Mouse (Mus musculus) stomach, embryonic 14.5 days (tissue): ENCODE results near the gene Slamf6. TPM values are rescaled to one million over a fixed set of nuclear protein-coding genes. Genes with fewer than 3 reads are reported as not detected.
"Not testable (repeated sequence)": the region's sequence is repeated elsewhere in the genome, so short reads cannot be mapped to it uniquely, and the experiment has no call there.

ENCODE experiments used
- ATAC-seq: fragments of 200-750 bp; cut with Nextera tagmentation; 2 replicates; pipeline ENCODE4 v1.8.0; 2017; ENCODE audit warnings: low read depth, moderate TSS enrichment; ENCODE audit not compliant: insufficient number of reproducible peaks, insufficient read depth, low FRiP score
- H3K27ac ChIP-seq: fragments of 300-500 bp; sonication (generic); 2 replicates; pipeline ENCODE4 v1.5.1; 2014; ENCODE audit warnings: mild to moderate bottlenecking, low read length, moderate library complexity, mixed read lengths
- H3K27me3 ChIP-seq: fragments of 300-500 bp; sonication (generic); 2 replicates; pipeline ENCODE4 v1.6.1; 2014; ENCODE audit warnings: low read length, control low read depth, mixed read lengths; ENCODE audit not compliant: control insufficient read depth, insufficient read depth
- H3K36me3 ChIP-seq: fragments of 300-500 bp; sonication (generic); 2 replicates; pipeline ENCODE4 v1.6.1; 2014; ENCODE audit warnings: mild to moderate bottlenecking, control low read depth, low read length, moderate library complexity, mixed read lengths; ENCODE audit not compliant: control insufficient read depth, insufficient read depth
- H3K4me1 ChIP-seq: fragments of 300-500 bp; sonication (generic); 2 replicates; pipeline ENCODE4 v1.6.1; 2014; ENCODE audit warnings: low read length, control low read depth, mixed read lengths; ENCODE audit not compliant: control insufficient read depth, insufficient read depth
- H3K4me2 ChIP-seq: fragments of 300-500 bp; sonication (generic); replicated peaks from 2 replicates; pipeline ENCODE4 v1.6.1; 2014; ENCODE audit warnings: low read depth, low read length, control low read depth
- H3K4me3 ChIP-seq: fragments of 300-500 bp; sonication (generic); 2 replicates; pipeline ENCODE4 v1.5.1; 2014; ENCODE audit warnings: low read depth, low read length, control low read depth
- H3K9ac ChIP-seq: fragments of 300-500 bp; sonication (generic); replicated peaks from 2 replicates; pipeline ENCODE4 v1.6.1; 2014; ENCODE audit warnings: low read depth, mild to moderate bottlenecking, control low read depth, low read length, moderate library complexity, mixed read lengths
- H3K9me3 ChIP-seq: fragments of 300-500 bp; sonication (generic); 2 replicates; pipeline ENCODE4 v1.6.1; 2016; ENCODE audit warnings: low read depth, low read length, control low read depth; ENCODE audit not compliant: control insufficient read depth
- whole genome bisulfite sequencing: fragments of 180-500 bp; shearing (Covaris S2); extraction: QIAGEN DNeasy Blood & Tissue Kit; methylation state at CpG from one replicate; pipeline ENCODE4 v1.1.7; 2014; 5-methylcytosine and 5-hydroxymethylcytosine counted together
- polyA plus RNA-seq: library from polyadenylated mRNA; unstranded; fragments of >200 nt; fragmentation: Nextera tagmentation; extraction: Ambion mirVana; gene quantifications from 2 replicates; pipeline ENCODE4 v1.2.1, GENCODE M21; 2014

Slamf6 gene
- polyA plus RNA-seq: 0.17 TPM in 1 of 2 replicates, not detected in the other

GRCm38 (mm10) chr1:171917305-171918039 lies at the start of gene Slamf6:
Slamf6 (plus strand) TSS chr1:171917515.
- ATAC-seq: no peak
- Histone ChIP-seq H3K27me3 (no peaks in the 10 kb centered on the region), H3K9ac (no peak within 1 kb of the TSS), H3K4me3 (no peak within 1 kb of the TSS), H3K9me3 (no peaks in the 10 kb centered on the region), H3K4me2 (no peak within 1 kb of the TSS), H3K36me3 (no peaks in the 10 kb centered on the region), H3K4me1 (no peaks in the 10 kb centered on the region), H3K27ac (no peak within 1 kb of the TSS)
- 77% methylated on average over 14 of the region's 14 CpGs for WGBS

DNA sequence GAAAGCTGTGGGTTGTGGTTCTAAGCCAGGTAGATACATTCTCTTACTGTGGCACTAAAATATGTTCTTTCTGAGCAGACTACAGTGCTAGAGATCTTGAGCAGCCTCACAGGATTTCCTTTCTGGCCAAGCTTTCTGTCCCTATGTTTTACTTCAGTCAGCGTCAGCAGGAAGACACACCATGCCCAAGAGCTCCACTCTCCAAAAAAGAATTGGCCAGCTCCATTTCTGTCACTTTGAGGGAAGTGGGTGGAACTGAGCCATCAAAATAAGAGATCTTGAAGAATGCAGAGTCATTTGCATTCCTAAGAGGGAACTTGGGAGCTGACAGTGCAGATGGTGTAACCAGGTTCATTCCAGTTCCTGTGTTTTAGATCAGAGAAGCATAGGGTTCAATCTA lies 30.3 kb upstream of the Slamf6 start:
- no peaks in the 10 kb centered on the region for H3K36me3 ChIP-seq
- H3K4me1 ChIP-seq: no peaks in the 10 kb centered on the region
- no peak overlapping the region for H3K4me3 ChIP-seq
- no peaks in the 10 kb centered on the region for H3K9me3 ChIP-seq
- H3K27me3 ChIP-seq: no peaks in the 10 kb centered on the region
- H3K4me2 ChIP-seq: no peak overlapping the region
- no peak for ATAC-seq
- WGBS: 91% methylated on average over 1 of the region's 1 CpGs
- H3K9ac ChIP-seq: no peak overlapping the region
- H3K27ac ChIP-seq: no peak overlapping the region

DNA sequence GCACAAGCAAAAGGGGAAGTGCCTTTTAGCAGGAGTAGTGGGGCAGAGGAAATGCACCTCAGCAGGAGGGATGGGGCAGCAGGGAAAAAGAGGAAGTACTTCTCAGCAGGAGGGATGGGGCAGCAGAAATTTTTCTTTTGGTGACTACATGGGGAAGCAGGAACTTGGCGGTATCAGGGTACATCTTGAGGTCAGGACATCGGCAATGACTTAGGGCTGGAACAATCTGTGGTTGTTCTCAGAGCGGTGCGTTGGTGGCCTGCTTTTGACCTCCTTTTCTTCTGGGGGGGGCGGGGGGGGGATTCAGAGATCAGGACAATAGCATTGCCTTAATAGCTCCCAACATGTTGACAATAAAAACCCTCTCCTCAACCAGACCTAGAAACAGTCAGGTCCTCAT lies 22.0 kb upstream of the Slamf6 start, which contains the start of gene Gm10521:
Gene Gm10521 (plus strand): TSS at position 301 of the 400 bp plus-strand sequence.
- not testable (repeated sequence) for H3K4me3 ChIP-seq, H3K27me3 ChIP-seq, H3K9ac ChIP-seq, H3K36me3 ChIP-seq, ATAC-seq, H3K27ac ChIP-seq, H3K4me2 ChIP-seq, H3K4me1 ChIP-seq, H3K9me3 ChIP-seq
- 90% methylated on average over 5 of the region's 5 CpGs for WGBS

DNA sequence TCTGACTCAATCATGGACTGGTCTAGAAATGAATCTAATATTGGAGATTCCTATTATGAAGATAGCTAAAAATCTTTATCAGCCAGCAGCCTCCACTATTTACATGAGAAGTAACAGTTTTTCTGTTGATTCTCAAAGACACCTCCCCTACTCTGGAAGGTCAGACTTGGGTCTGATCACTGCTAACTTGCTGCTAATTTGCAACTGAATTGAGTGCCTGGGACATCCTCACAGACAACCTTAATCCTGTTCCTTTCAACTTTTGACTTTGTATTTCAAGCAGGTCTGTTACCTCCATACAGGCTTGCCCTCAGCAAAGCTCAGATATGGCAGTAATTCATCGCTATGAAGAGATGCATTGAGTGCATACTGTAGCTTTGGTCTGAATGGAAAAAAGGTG lies 13.3 kb upstream of the Slamf6 start:
- WGBS: 90% methylated on average over 1 of the region's 1 CpGs
- no peak overlapping the region for H3K27ac ChIP-seq
- H3K36me3 ChIP-seq: no peaks in the 10 kb centered on the region
- H3K9ac ChIP-seq: no peak overlapping the region
- H3K4me3 ChIP-seq: no peak overlapping the region
- no peaks in the 10 kb centered on the region for H3K9me3 ChIP-seq
- no peak overlapping the region for H3K4me2 ChIP-seq
- H3K27me3 ChIP-seq: no peaks in the 10 kb centered on the region
- no peaks in the 10 kb centered on the region for H3K4me1 ChIP-seq
- no peak for ATAC-seq

DNA sequence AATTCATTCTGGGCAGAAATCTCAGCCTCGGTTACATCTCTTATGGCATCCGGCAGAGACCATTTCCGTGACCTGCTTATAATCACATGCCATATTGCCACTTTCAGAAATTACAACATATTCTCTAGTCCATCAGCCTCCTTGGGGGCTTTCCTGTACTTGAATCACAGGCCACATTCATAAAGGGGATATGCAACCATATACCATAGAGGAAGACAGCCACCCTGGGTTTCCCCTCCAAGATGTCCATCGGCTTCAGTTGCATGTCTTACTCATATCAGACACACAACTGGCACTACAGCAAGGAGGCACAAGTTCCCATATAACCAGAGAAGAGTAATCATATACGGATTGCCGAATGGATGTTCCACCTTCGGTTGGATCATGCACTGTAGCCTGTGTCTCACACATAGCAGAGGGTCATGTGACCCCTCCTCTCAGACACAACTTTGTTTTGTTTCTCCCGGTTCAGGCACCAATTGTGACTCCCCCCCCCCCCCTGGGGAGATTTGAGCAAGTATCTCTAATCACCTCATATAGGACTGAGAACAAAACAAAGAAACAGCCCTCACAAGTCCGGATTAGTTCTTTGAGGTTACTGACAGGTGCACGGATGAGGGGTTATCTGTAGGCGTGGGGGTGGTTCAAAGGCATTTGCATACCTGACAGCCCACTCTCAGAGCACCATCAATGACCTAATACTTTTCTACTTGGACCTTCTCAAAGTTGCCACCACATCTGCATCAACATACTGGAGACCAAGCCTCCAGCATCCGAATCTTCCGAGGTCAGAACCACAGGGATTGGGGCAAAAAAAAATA lies 1.5 kb upstream of the Slamf6 start:
- H3K36me3 ChIP-seq: no peaks in the 10 kb centered on the region
- no peaks in the 10 kb centered on the region for H3K4me1 ChIP-seq
- no peak overlapping the region for H3K9ac ChIP-seq
- H3K4me2 ChIP-seq: no peak overlapping the region
- no peaks in the 10 kb centered on the region for H3K9me3 ChIP-seq
- H3K27me3 ChIP-seq: no peaks in the 10 kb centered on the region
- ATAC-seq: no peak
- WGBS: 81% methylated on average over 13 of the region's 13 CpGs
- H3K27ac ChIP-seq: no peak overlapping the region
- no peak overlapping the region for H3K4me3 ChIP-seq

GRCm38 (mm10) chr1:171918136-171918920 lies 1.0 kb downstream of the Slamf6 start:
- Histone ChIP-seq H3K4me3 (no peak overlapping the region), H3K4me2 (no peak overlapping the region), H3K36me3 (no peaks in the 10 kb centered on the region), H3K9me3 (no peaks in the 10 kb centered on the region), H3K27me3 (no peaks in the 10 kb centered on the region), H3K4me1 (no peaks in the 10 kb centered on the region), H3K9ac (no peak overlapping the region), H3K27ac (no peak overlapping the region)
- 71% methylated on average over 12 of the region's 12 CpGs for WGBS
- no peak for ATAC-seq

DNA sequence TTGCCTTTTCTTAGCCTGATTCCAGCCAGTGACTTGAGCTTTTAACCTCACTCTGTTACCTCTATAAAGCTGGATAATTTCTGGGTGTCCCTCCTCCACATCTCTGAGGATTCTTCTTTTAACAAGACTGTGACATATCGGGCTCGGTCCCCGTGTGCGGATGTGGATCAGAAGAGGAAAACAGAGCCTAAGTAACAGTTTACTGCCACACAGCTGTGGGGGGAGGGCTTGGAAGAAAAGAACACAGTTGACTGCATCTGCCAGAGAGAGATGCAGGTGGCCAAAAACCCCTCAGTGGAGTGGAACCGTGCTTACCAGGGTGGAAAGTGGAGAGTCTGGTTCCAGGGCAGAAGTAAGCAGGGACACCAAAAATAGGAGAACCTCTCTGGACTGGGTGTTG lies 1.9 kb downstream of the Slamf6 start:
- Histone ChIP-seq H3K27me3 (no peaks in the 10 kb centered on the region), H3K4me2 (no peak overlapping the region), H3K27ac (no peak overlapping the region), H3K4me3 (no peak overlapping the region), H3K9ac (no peak overlapping the region), H3K4me1 (no peaks in the 10 kb centered on the region), H3K36me3 (no peaks in the 10 kb centered on the region), H3K9me3 (no peaks in the 10 kb centered on the region)
- 79% methylated on average over 5 of the region's 5 CpGs for WGBS
- no peak for ATAC-seq

GRCm38 (mm10) chr1:171919901-171920510 lies 2.7 kb downstream of the Slamf6 start:
- no peaks in the 10 kb centered on the region for H3K27me3 ChIP-seq
- no peaks in the 10 kb centered on the region for H3K4me1 ChIP-seq
- H3K9ac ChIP-seq: no peak overlapping the region
- H3K27ac ChIP-seq: no peak overlapping the region
- no peak for ATAC-seq
- no peaks in the 10 kb centered on the region for H3K9me3 ChIP-seq
- 74% methylated on average over 6 of the region's 6 CpGs for WGBS
- H3K4me3 ChIP-seq: no peak overlapping the region
- H3K4me2 ChIP-seq: no peak overlapping the region
- no peaks in the 10 kb centered on the region for H3K36me3 ChIP-seq
